Mouse (Mus musculus) cerebellum, adult 2 months (tissue): ENCODE results near the gene 1700029I15Rik. TPM values are rescaled to one million over a fixed set of nuclear protein-coding genes. Genes with fewer than 3 reads are reported as not detected.

ENCODE experiments used
- DNase-seq, 2 experiments: peaks; one replicate each; pipeline ENCODE4 v3.0.0; 2021
- H3K27ac ChIP-seq: fragments of 200-500 bp; 2 replicates; pipeline ENCODE4 v1.5.1; 2012; ENCODE audit warnings: low read length, control low read depth, inconsistent platforms; ENCODE audit not compliant: insufficient read depth
- H3K27me3 ChIP-seq: fragments of 200-500 bp; 2 replicates; pipeline ENCODE4 v1.6.1; 2012; ENCODE audit warnings: inconsistent platforms, mild to moderate bottlenecking, low read length, moderate library complexity; ENCODE audit not compliant: control insufficient read depth, insufficient read depth
- H3K4me1 ChIP-seq: fragments of 200-500 bp; 2 replicates; pipeline ENCODE4 v1.6.1; 2011; ENCODE audit warnings: low read length; ENCODE audit not compliant: control insufficient read depth, insufficient read depth
- H3K4me3 ChIP-seq: fragments of 200-500 bp; replicated peaks from 2 replicates; pipeline ENCODE3; 2011; ENCODE audit warnings: mild to moderate bottlenecking, low read depth, low read length, control low read depth; ENCODE audit not compliant: insufficient read depth
- CTCF ChIP-seq: fragments of 200-500 bp; IDR thresholded peaks from 2 replicates; pipeline ENCODE4 v1.5.1; 2011; ENCODE audit warnings: low read depth, mild to moderate bottlenecking, control low read depth, low read length, moderate library complexity, borderline replicate concordance; ENCODE audit not compliant: insufficient read depth
- POLR2A ChIP-seq: fragments of 200-500 bp; IDR thresholded peaks from 2 replicates; pipeline ENCODE4 v1.6.1; 2011; ENCODE audit warnings: low read length, control low read depth, borderline replicate concordance; ENCODE audit not compliant: insufficient read depth
- WGBS: fragments of 180-500 bp; shearing (Covaris S2); methylation state at CpG from one replicate; pipeline ENCODE4 v1.1.7; 2018; 5-methylcytosine and 5-hydroxymethylcytosine counted together
- polyA plus RNA-seq: library from polyadenylated mRNA; depleted of rRNA; stranded (reverse); fragments of >200 nt; gene quantifications from 2 replicates; pipeline ENCODE4 v1.2.3, GENCODE M21; 2012

The 1700029I15Rik gene
- polyA plus RNA-seq, 1 experiment: 6.9 TPM

DNA sequence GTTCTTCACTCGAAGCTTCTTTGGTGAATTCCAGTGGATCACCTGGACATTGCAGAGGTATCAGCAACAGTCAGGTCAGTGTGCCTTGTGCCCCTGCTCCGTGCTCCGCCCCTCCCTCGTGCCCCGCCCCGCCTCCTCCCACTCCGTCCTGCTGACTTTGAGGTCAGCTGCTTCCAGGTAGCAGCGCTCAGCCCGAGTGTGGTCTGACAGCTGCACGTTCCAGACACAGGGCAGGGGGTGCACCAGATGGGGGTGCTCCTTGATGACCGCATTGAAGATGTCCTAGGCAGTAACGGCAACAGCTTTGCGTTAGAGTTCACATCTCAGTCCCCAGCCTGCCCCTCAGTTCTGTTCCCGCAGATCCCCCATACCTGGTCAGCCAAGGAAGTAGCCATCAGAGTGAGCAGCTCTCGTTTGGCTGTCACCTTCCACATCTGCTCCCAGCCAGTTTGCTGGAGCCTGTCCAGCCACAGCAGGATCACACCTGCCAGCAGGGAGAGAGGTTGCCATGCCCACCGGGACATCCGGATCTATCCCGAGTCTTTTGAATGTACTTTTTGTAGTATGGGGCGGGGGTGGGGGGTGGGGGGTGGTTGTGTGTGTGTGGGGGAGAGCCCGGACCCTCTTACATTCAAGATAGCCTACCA, 14.8 kb upstream of the 1700029I15Rik start:
- TF ChIP-seq CTCF (no peak), POLR2A (no peak)

DNA sequence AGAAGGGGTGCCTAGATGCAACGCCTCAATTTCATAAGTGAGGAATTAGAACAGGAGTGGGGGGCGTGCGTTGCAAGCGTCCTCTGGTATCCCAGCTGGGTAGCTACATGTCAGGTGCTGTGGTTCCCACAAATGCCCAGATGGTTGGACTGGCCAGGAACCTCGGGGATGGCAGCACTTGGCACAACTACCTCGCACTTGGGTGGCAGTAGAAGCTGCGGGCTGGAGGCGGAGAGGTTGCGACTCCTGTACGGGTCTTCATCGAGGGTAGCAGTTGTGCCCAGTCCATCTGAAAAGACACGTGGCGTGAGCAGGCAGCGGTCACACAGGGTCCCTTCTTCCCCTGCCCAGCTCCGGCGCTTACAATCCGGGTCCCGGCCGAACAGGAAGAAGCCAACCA, 12.0 kb upstream of the 1700029I15Rik start:
- Histone ChIP-seq H3K4me3 (peak overlapping the region; percentile 3), H3K27ac (no peak overlapping the region), H3K4me1 (peaks cover 12% of the 10 kb centered on the region), H3K27me3 (no peaks in the 10 kb centered on the region)
- TF ChIP-seq POLR2A: no peak
- no peak for TF ChIP-seq CTCF
- WGBS: 8% methylated on average over 19 of the region's 19 CpGs
- peak; percentile 32 to 44 for DNase-seq

More for the DNA sequence above, 14.8 kb upstream of the 1700029I15Rik start:
- 45% methylated on average over 20 of the region's 20 CpGs for WGBS
- peak in 1 of 2 experiments; percentile 12 for DNase-seq
- H3K27ac ChIP-seq: no peak overlapping the region
- H3K4me1 ChIP-seq: peaks cover 9% of the 10 kb centered on the region
- no peaks in the 10 kb centered on the region for H3K27me3 ChIP-seq
- H3K4me3 ChIP-seq: no peak overlapping the region

DNA sequence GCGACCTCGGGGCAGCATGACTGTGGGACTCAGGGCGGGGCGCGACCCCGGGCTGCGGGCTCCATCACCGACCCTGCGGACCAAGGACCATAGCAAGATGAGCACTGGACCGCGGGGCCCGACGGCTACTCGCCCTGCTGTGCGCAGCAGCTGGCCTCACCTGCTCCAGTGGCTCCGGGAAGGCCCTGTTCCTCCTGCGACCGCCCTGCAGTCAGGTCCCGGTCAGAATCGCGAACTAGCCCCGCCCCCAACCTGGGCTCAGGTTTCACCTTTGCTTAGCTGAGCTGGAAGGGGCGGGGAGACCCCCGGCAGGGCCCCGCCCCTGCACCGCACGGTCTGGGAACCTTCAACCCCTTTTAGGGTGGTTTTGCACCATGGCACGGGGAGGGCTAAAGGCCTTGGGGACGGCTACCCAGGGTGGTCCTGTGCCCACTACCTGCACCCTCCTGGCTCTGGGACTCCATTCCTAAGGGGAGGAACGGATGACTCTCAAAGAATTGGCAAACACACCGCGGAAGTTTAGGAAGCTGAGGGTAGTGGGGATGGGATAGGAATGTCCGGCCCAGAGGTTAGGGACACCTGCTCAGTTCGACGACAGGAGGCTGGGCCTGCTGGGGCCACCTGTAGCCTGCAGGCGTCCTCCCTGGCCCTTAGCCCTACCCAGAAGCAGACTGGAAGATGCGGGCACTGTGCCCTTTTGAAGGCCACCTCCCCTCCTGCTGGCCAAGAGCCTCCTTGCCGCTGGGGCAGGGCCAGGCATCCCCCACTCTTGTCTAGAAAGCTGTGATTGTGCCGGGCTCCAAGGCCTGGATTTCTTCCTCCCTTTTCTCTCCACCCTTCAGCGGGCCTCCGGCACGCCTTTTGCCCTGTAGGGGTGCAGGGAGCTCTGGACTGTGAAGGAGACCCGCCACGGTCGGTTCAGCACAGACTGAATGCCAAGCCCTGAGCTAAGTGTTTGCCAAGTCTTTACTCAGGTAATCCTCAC, 11.2 kb upstream of the 1700029I15Rik start:
- no peaks in the 10 kb centered on the region for H3K27me3 ChIP-seq
- H3K4me1 ChIP-seq: peaks cover 12% of the 10 kb centered on the region
- H3K4me3 ChIP-seq: peak overlapping the region; percentile 3
- H3K27ac ChIP-seq: no peak overlapping the region
- DNase-seq: peak; percentile 33 to 34
- TF ChIP-seq CTCF: no peak
- no peak for TF ChIP-seq POLR2A
- WGBS: 11% methylated on average over 45 of the region's 45 CpGs

DNA sequence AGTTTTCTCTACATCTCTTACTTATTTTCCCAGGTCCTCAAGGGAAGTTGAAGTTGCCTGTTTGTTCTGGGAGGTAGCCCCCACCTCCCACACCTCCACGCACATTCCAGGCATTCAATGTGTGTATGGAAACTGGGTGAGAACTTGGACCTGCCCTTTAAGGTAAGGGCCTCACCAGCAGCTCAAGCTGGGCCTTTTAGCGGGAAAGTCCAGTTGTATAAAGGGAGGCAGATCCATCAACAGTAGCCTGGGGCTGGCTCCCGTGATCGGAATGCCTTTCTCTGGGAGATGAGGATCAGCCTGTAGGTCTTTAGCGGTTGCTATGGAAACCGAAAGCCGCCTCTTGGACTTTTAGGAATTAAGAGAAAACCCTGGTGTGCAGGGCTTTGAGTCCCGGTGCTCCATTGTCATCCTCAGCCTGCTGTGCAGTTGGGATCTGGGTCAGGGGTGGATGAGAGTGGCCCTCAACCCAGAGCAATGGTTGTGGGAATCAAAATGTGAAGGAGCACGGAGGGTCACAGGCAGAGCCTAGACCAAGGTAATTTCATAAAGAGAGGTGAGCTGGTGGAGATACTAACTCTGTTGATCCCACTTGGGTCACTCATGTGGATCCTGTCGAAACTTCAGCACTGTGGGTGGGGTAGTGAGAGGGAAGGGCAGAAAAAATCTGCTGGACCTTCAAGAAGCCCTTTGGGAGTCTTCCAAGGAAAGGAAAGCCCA, 10.2 kb upstream of the 1700029I15Rik start:
- WGBS: 63% methylated on average over 10 of the region's 10 CpGs
- TF ChIP-seq POLR2A: no peak
- TF ChIP-seq CTCF: no peak

DNA sequence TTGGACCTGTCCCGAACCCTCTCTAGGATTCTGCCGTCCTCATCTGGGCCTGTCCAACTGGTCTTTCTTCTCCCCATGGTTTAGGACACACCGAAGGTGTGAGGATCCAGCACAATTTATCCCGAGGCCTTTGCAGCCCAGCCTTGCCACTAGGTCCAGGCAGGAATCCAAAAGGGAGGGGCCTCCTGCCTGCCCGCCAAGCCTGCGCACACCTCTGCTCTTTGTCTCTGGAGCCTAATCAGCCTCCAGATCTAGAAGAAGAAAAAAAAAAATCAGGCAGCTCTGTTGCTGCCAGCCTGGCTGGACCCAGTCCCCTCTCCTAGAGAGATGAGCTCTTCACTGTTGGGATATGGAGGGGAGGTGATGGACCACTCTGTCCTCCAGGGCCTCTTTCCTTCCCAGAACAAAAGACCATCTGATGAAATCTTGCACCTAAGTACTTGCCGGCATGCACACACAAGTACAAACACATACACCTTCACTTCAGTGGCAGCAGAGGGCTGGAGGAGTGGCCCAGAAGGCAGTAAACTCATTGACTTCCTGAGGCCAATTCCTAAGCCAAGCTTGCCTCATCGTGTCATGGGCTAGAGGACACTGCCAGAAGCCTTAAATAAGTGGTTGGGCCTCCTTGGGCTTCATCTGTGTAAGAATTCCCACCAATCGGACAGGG, 9.4 kb upstream of the 1700029I15Rik start:
- Histone ChIP-seq H3K27me3 (no peaks in the 10 kb centered on the region), H3K4me3 (no peak overlapping the region), H3K27ac (no peak overlapping the region), H3K4me1 (peaks cover 17% of the 10 kb centered on the region)
- peak; percentile 49 to 66 for DNase-seq
- no peak for TF ChIP-seq POLR2A
- TF ChIP-seq CTCF: no peak
- 40% methylated on average over 9 of the region's 9 CpGs for WGBS

More for the DNA sequence above, 10.2 kb upstream of the 1700029I15Rik start:
- H3K27ac ChIP-seq: no peak overlapping the region
- H3K27me3 ChIP-seq: no peaks in the 10 kb centered on the region
- peaks cover 17% of the 10 kb centered on the region for H3K4me1 ChIP-seq
- no peak for DNase-seq
- no peak overlapping the region for H3K4me3 ChIP-seq

DNA sequence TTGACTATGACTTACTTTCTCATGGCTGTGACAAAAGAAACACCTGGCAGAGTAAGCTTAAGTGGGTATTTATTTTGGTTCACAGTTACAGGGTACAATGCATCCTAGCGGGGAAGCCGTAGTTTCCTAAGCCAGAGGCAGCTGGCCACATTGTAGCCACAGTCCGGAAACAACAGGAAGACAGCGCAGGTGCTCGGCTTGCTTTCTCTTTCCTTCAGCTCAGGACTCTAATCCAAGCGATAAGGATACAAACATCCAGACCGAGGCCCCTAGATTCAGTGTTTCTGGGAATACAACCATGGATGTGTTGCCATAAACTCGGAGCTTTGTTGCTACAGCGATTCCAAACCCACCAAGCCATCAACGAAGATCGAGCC, 8.9 kb upstream of the 1700029I15Rik start:
- Histone ChIP-seq H3K27ac (no peak overlapping the region), H3K4me3 (no peak overlapping the region), H3K27me3 (no peaks in the 10 kb centered on the region), H3K4me1 (peaks cover 17% of the 10 kb centered on the region)
- DNase-seq: no peak
- 82% methylated on average over 11 of the region's 11 CpGs for WGBS
- TF ChIP-seq POLR2A (no peak), CTCF (no peak)

DNA sequence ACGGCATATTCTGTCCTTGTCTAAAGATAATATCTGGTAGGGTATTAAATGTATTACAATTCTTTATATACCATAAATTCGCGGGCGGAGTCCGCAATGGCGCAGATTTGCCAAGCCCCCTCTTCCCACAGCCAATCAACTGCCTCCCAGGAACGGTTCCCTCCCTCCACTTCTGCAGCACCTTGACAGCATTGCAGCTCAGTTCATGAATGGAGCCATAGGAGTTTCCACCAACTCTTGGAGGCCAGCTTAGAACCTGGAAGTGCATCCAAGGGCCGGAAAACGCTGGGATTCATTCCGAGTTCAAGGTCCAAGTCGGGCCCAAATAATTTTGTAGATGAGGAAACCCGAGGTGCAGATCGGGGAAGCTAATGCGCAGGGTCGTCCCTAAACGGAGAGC, 7.8 kb upstream of the 1700029I15Rik start, which contains the start of the genes Pex16 and Large2:
Pex16 (plus strand) TSS at position 163 of the 400 bp plus-strand sequence.
Large2 (minus strand) TSS at position 356 of the 400 bp plus-strand sequence.
- TF ChIP-seq CTCF (no peak), POLR2A (no peak)
- Histone ChIP-seq H3K27ac (peak within 1 kb of the TSS; percentile 41), H3K27me3 (no peaks in the 10 kb centered on the region), H3K4me3 (peak within 1 kb of the TSS; percentile 78), H3K4me1 (peaks cover 17% of the 10 kb centered on the region)
- DNase-seq: peak; percentile 61 to 69
- 4% methylated on average over 16 of the region's 16 CpGs for WGBS
